Mouse (Mus musculus) lung, embryonic 15.5 days (tissue): Measurements from ENCODE around the gene Susd1. TPM values are rescaled to one million over a fixed set of nuclear protein-coding genes. Genes with fewer than 3 reads are reported as not detected.

Experiments
- ATAC-seq: fragments of 200-750 bp; cut with Nextera tagmentation; 2 replicates; pipeline ENCODE4 v1.8.0; 2017; ENCODE audit warnings: moderate number of reproducible peaks, borderline replicate concordance; ENCODE audit not compliant: low FRiP score, low TSS enrichment; ENCODE audit errors: extremely low read depth
- H3K27ac ChIP-seq: fragments of 300-500 bp; sonication (generic); 2 replicates; pipeline ENCODE4 v1.5.1; 2015; ENCODE audit warnings: moderate library complexity, mild to moderate bottlenecking, inconsistent platforms
- H3K27me3 ChIP-seq: fragments of 300-500 bp; sonication (generic); 2 replicates; pipeline ENCODE4 v1.6.1; 2015; ENCODE audit warnings: inconsistent platforms
- H3K36me3 ChIP-seq: fragments of 300-500 bp; sonication (generic); 2 replicates; pipeline ENCODE4 v1.6.1; 2015; ENCODE audit warnings: inconsistent platforms
- H3K4me1 ChIP-seq: fragments of 300-500 bp; sonication (generic); 2 replicates; pipeline ENCODE4 v1.6.1; 2015; ENCODE audit warnings: inconsistent platforms
- H3K4me2 ChIP-seq: fragments of 300-500 bp; sonication (generic); 2 replicates; pipeline ENCODE4 v1.6.1; 2015; ENCODE audit warnings: inconsistent platforms, mild to moderate bottlenecking, moderate library complexity
- H3K4me3 ChIP-seq: fragments of 300-500 bp; sonication (generic); 2 replicates; pipeline ENCODE4 v1.5.1; 2015; ENCODE audit warnings: mild to moderate bottlenecking, inconsistent platforms
- H3K9ac ChIP-seq: fragments of 300-500 bp; sonication (generic); 2 replicates; pipeline ENCODE4 v1.6.1; 2015; ENCODE audit warnings: inconsistent platforms
- H3K9me3 ChIP-seq: fragments of 300-500 bp; sonication (generic); 2 replicates; pipeline ENCODE4 v1.6.1; 2016; ENCODE audit warnings: inconsistent platforms
- WGBS: fragments of 180-500 bp; shearing (Covaris S2); methylation state at CpG from one replicate; pipeline ENCODE4 v1.1.7; 2015; 5-methylcytosine and 5-hydroxymethylcytosine counted together
- polyA plus RNA-seq: library from polyadenylated mRNA; unstranded; fragments of >200 nt; fragmentation: Nextera tagmentation; extraction: Ambion mirVana; gene quantifications from 2 replicates; pipeline ENCODE4 v1.2.1, GENCODE M21; 2015

Gene Susd1
- polyA plus RNA-seq, 1 experiment from 2014 or later = 8.0 TPM

- WGBS = 54% methylated on average over 4 of the region's 4 CpGs
- Histone ChIP-seq H3K36me3 (no peaks in the 10 kb centered on the region), H3K27ac (no peak overlapping the region), H3K4me2 (no peak overlapping the region), H3K4me3 (no peak overlapping the region), H3K4me1 (peaks cover 9% of the 10 kb centered on the region; the same call in 1 of the 2 replicates), H3K9ac (no peak overlapping the region), H3K9me3 (no peaks in the 10 kb centered on the region), H3K27me3 (no peaks in the 10 kb centered on the region)
- peak; percentile 11; the same call in 1 of the 2 replicates for ATAC-seq
Observed at GRCm38 (mm10) chr4:59399343-59399742, 39.1 kb downstream of the Susd1 start.

DNA sequence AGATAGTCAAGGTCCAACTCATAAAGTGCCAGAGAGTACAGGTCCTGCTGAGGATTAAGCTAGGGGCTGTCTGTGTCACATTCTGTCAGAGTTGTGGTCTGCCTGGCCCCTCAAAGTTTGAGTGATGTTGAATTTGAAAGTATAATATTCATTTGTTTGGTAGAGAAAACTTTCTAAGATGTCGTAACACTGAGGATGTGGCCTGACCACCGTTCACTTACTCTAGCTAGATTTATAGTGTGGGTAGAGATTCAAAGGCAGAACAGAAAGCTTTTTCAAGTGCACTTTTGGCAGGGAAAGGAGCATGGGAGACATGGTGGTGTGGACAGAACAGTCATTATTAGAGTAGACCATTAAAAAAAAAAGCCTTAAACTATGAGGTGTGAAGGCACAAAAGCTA, 42.9 kb downstream of the Susd1 start:
- H3K36me3 ChIP-seq = no peaks in the 10 kb centered on the region
- H3K9ac ChIP-seq = no peak overlapping the region
- WGBS = 68% methylated on average over 2 of the region's 2 CpGs
- H3K9me3 ChIP-seq = no peaks in the 10 kb centered on the region
- no peak overlapping the region for H3K4me3 ChIP-seq
- no peak overlapping the region for H3K4me2 ChIP-seq
- 0 out of 2 replicates have a peak, but pooled peaks cover 4% of the 10 kb centered on the region for H3K4me1 ChIP-seq
- H3K27me3 ChIP-seq = no peaks in the 10 kb centered on the region
- H3K27ac ChIP-seq = no peak overlapping the region
- no peak for ATAC-seq

- Histone ChIP-seq H3K4me2 (no peak overlapping the region), H3K27me3 (no peaks in the 10 kb centered on the region), H3K27ac (no peak overlapping the region), H3K4me1 (peaks cover 2% of the 10 kb centered on the region), H3K36me3 (no peaks in the 10 kb centered on the region), H3K9me3 (no peaks in the 10 kb centered on the region), H3K4me3 (no peak overlapping the region), H3K9ac (no peak overlapping the region)
- 90% methylated on average over 2 of the region's 2 CpGs for WGBS
- ATAC-seq = no peak
Observed at GRCm38 (mm10) chr4:59394155-59394554, 44.3 kb downstream of the Susd1 start.

GRCm38 (mm10) chr4:59388447-59389030, 49.9 kb downstream of the Susd1 start:
- Histone ChIP-seq H3K27ac (peak overlapping the region; percentile 67), H3K4me2 (peak overlapping the region; percentile 21; the same call in 1 of the 2 replicates), H3K36me3 (no peaks in the 10 kb centered on the region), H3K4me3 (no peak overlapping the region), H3K27me3 (no peaks in the 10 kb centered on the region), H3K9ac (no peak overlapping the region), H3K4me1 (peaks cover 25% of the 10 kb centered on the region), H3K9me3 (no peaks in the 10 kb centered on the region)
- WGBS = 23% methylated on average over 13 of the region's 13 CpGs
- ATAC-seq = no peak

DNA sequence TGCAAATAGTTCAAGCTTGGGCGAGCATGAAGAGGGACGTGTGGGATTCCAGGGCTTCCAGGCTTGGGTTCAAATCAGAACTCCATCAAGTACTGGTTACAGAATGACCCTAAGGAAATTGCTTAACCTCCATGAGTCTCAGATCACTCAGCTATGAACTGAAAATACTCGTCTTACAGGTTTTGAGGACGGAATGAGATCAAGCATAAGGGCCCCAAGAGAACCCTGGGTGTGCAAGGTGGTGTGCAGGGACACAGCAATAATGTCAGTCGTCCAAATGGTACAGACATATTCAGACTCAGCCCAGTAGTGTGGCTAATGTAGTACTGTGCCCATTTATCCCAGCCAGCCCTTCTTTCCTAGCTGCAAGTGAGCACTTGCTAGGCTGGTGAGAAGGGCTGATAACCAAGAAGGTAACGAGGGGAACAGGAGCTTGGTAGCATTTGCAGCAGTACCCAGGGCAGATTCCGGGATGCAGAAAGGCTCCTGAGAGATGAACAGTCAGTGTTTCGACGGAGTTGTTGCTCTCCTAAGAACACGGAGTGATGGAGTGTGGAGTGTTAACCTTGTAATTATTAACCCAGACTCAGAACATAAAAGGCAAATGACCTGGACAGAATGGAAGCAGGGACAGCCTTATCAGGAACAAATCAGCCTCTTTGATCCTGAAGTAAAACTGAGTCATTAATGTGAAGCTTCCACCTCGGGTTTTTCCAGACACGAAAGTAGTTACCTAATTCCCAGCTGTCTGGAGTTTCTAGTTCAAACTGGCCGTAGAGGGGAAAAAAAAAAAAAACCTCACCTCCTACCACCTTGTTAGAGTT, 50.8 kb downstream of the Susd1 start:
- H3K27ac ChIP-seq = peak overlapping the region; percentile 67
- 35% methylated on average over 13 of the region's 13 CpGs for WGBS
- 0 out of 2 replicates have a peak, but pooled peaks have one; percentile 37 for ATAC-seq
- H3K4me1 ChIP-seq = peaks cover 25% of the 10 kb centered on the region
- H3K27me3 ChIP-seq = no peaks in the 10 kb centered on the region
- H3K9me3 ChIP-seq = no peaks in the 10 kb centered on the region
- no peaks in the 10 kb centered on the region for H3K36me3 ChIP-seq
- H3K9ac ChIP-seq = no peak overlapping the region
- no peak overlapping the region for H3K4me3 ChIP-seq
- 0 out of 2 replicates have a peak overlapping the region, but pooled peaks have one; percentile 22 for H3K4me2 ChIP-seq

- 67% methylated on average over 10 of the region's 10 CpGs for WGBS
- no peak for ATAC-seq
- Histone ChIP-seq H3K27me3 (no peaks in the 10 kb centered on the region), H3K27ac (0 out of 2 replicates have a peak overlapping the region, but pooled peaks have one; percentile 16), H3K4me1 (peaks cover 43% of the 10 kb centered on the region), H3K9me3 (no peaks in the 10 kb centered on the region), H3K4me2 (no peak overlapping the region), H3K4me3 (no peak overlapping the region), H3K36me3 (no peaks in the 10 kb centered on the region), H3K9ac (no peak overlapping the region)
Observed at GRCm38 (mm10) chr4:59385254-59385895, 53.1 kb downstream of the Susd1 start.

DNA sequence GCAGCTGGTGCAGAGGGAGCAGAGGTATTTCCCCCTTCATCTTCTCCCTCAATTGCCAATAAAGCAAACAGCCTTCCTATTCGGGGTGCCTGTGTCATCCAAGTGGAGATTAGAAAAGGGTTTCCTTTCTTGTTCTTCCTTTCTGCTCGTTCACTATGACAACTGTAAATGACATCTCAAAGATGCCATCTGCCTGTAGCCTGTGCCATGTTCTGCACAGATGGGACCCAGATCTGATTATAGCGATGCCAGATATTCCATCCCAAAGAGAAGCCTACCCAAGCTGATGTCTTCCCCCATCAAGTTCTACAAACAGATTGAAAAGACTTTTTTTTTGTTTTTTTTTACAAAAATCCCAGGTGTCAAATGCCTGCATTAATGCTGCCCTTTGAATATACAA, 54.6 kb downstream of the Susd1 start:
- no peak overlapping the region for H3K4me2 ChIP-seq
- 67% methylated on average over 3 of the region's 3 CpGs for WGBS
- no peaks in the 10 kb centered on the region for H3K36me3 ChIP-seq

DNA sequence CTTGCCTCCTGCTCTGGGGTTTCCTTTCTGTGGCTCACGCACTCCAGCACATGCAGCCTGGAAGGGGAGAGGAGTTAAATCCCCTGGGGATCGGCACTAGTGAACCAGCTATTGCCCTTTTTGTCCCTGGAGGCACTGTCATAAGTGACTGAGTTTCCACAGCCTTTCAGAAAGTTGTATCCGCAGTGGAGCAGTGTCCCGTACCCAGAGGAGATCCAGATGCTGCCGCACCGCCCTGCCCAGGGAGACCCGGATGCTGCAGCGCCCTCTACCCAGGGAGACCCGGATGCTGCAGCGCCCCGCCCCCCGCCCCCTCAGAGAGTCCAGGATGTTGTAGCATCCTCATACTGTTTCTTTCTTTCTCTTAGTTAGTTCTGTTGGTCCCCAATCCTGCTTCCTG, 56.3 kb downstream of the Susd1 start:
- ATAC-seq = 0 out of 2 replicates have a peak, but pooled peaks have one; percentile 23
- no peaks in the 10 kb centered on the region for H3K36me3 ChIP-seq
- 32% methylated on average over 12 of the region's 12 CpGs for WGBS
- H3K27ac ChIP-seq = no peak overlapping the region
- H3K4me2 ChIP-seq = peak overlapping the region; percentile 32
- no peak overlapping the region for H3K4me3 ChIP-seq
- no peaks in the 10 kb centered on the region for H3K27me3 ChIP-seq
- no peak overlapping the region for H3K9ac ChIP-seq
- peaks cover 26% of the 10 kb centered on the region for H3K4me1 ChIP-seq
- no peaks in the 10 kb centered on the region for H3K9me3 ChIP-seq

More for the DNA sequence above, 54.6 kb downstream of the Susd1 start:
- no peak overlapping the region for H3K9ac ChIP-seq
- no peak overlapping the region for H3K27ac ChIP-seq
- no peak for ATAC-seq
- peaks cover 40% of the 10 kb centered on the region for H3K4me1 ChIP-seq
- H3K4me3 ChIP-seq = no peak overlapping the region
- no peaks in the 10 kb centered on the region for H3K9me3 ChIP-seq
- no peaks in the 10 kb centered on the region for H3K27me3 ChIP-seq

DNA sequence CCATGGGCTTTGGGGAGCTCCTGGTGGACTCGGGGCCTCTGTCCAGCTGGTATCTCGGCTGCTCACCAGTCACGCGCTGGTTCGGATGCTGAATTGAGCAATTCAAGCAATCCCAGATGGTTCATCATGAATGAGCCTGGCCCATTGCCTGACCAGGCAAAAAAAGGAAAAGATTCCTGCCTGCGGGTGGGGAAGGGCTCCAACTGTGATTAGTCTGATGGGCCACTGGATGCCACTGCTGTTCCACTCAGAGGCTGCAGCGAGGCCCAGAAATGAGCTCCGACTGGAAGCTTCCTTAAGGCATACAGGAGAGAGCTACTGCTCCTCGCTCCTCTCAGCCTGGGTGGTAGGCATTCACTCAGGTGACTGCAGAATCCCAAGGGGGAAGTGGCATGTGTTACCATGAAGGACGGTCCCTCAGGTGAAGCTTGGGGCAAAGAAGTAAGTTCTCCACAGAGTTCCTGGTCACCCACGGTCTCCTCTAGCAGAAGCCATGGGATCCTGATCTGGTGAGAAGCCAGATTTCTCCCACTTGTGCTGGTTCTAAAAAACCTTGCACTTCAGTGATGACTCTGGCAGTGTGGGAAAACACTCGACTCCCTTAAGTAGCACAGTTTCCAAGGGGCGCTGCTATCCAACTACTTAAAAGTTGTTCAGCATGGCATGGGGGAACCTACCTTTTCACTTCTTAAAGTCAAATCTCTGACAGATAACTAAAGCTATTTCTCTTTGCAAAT, 57.3 kb downstream of the Susd1 start:
- Histone ChIP-seq H3K4me2 (no peak overlapping the region), H3K36me3 (no peaks in the 10 kb centered on the region), H3K27ac (peak overlapping the region; percentile 57), H3K27me3 (no peaks in the 10 kb centered on the region), H3K4me1 (peaks cover 26% of the 10 kb centered on the region), H3K9ac (no peak overlapping the region), H3K4me3 (no peak overlapping the region), H3K9me3 (no peaks in the 10 kb centered on the region)
- peak; percentile 75 for ATAC-seq
- WGBS = 42% methylated on average over 13 of the region's 13 CpGs

- H3K27ac ChIP-seq = no peak overlapping the region
- no peak overlapping the region for H3K4me2 ChIP-seq
- no peaks in the 10 kb centered on the region for H3K9me3 ChIP-seq
- no peaks in the 10 kb centered on the region for H3K36me3 ChIP-seq
- no peak for ATAC-seq
- H3K4me1 ChIP-seq = peaks cover 23% of the 10 kb centered on the region
- 70% methylated on average over 4 of the region's 4 CpGs for WGBS
- H3K27me3 ChIP-seq = no peaks in the 10 kb centered on the region
- H3K4me3 ChIP-seq = no peak overlapping the region
- H3K9ac ChIP-seq = no peak overlapping the region
Observed at GRCm38 (mm10) chr4:59380478-59380877, 58.0 kb downstream of the Susd1 start.

GRCm38 (mm10) chr4:59379876-59380275, 58.6 kb downstream of the Susd1 start:
- H3K4me1 ChIP-seq = peaks cover 24% of the 10 kb centered on the region
- H3K4me3 ChIP-seq = no peak overlapping the region
- no peak overlapping the region for H3K9ac ChIP-seq
- no peaks in the 10 kb centered on the region for H3K36me3 ChIP-seq
- WGBS = 72% methylated on average over 5 of the region's 5 CpGs
- H3K27ac ChIP-seq = no peak overlapping the region
- ATAC-seq = no peak
- no peaks in the 10 kb centered on the region for H3K27me3 ChIP-seq
- no peak overlapping the region for H3K4me2 ChIP-seq
- no peaks in the 10 kb centered on the region for H3K9me3 ChIP-seq
